Mouse (Mus musculus): Measurements from ENCODE around the gene Homez. TPM values are rescaled to one million over a fixed set of nuclear protein-coding genes. Genes with fewer than 3 reads are reported as not detected.
A peak's percentile ranks its signal among the peaks of the same experiment; 100 is the strongest.

The Homez gene
- polyA plus RNA-seq, 1 experiment from 2014 or later = 8.2 TPM

DNA sequence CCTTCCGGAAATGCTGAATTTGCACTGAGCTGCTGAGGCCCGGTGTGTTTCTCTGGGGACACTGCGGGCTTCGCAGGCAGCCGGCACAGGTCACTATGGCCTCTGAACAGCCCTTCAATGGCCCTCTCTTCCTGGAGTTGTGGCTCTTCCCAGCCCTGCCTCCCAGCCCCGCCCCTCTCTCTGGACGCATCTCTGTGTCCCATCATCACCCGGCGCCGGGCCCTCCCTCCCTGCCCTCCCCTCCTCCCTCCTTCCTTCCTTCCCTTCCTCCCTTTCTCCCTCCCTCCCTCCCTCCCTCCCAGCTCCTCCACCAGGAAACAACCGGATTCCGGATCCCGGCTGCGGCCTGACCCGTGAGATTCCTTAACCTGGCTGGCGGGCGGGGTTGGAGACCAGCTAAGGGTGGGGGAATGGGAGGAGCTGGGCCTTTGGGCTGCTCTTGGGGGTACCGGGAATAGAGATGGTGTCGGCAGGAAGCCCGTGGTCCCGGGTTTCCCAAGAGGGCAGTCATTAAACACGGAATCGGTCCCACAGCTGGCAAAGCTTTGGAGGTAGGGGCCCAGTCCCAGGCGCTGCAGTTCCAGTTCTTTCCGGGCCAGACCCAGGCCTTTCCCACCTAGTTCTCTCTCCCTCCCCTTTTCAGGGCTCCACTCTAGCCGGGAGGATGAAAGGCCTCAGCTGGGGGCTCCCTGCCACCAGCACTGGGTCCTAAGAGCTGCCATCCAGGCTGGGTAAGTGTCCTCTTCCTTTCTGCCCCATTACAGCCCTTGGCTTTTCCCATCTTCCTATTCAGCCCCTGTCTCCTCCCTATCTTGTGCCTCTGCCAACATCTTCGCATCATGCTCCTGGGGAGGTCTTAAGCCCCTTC lies 12.6 kb upstream of the Homez start, which contains the start of the genes Bcl2l2 and Gm20521:
TSS of gene Bcl2l2 (plus strand) at position 224 of the 868 bp plus-strand sequence.
TSS of gene Gm20521 (plus strand) at position 288 of the 868 bp plus-strand sequence.
- ATAC-seq (ENCODE audit: insufficient number of reproducible peaks, insufficient read depth, low FRiP score, low read depth) = peak; percentile 87
- 1% methylated on average over 27 of the region's 27 CpGs for WGBS
- Histone ChIP-seq H3K9me3 (ENCODE audit: control insufficient read depth, low read length) (no peaks in the 10 kb centered on the region), H3K4me3 (ENCODE audit: control insufficient read depth in 1 of 2, insufficient read depth in 1 of 2, low read depth in 1 of 2, low read length in 2 of 2) (peak within 1 kb of the TSS; percentile 63 to 73), H3K9ac (ENCODE audit: low read length) (peak within 1 kb of the TSS; percentile 80), H3K27me3 (ENCODE audit: control insufficient read depth, insufficient read depth, low read length) (no peaks in the 10 kb centered on the region), H3K36me3 (ENCODE audit: control insufficient read depth, insufficient read depth, low read length) (peaks cover 27% of the 10 kb centered on the region), H3K4me2 (ENCODE audit: low read length) (peak within 1 kb of the TSS; percentile 76), H3K27ac (replicated peaks in 1 of 2; ENCODE audit: control insufficient read depth in 1 of 2, insufficient read depth in 1 of 2, low read depth in 2 of 2, low read length in 2 of 2) (peak within 1 kb of the TSS; percentile 93 to 99), H3K4me1 (ENCODE audit: control insufficient read depth in 2 of 2, insufficient read depth in 2 of 2, low read length in 2 of 2) (peaks cover 6 to 19% of the 10 kb centered on the region in 2 experiments)

DNA sequence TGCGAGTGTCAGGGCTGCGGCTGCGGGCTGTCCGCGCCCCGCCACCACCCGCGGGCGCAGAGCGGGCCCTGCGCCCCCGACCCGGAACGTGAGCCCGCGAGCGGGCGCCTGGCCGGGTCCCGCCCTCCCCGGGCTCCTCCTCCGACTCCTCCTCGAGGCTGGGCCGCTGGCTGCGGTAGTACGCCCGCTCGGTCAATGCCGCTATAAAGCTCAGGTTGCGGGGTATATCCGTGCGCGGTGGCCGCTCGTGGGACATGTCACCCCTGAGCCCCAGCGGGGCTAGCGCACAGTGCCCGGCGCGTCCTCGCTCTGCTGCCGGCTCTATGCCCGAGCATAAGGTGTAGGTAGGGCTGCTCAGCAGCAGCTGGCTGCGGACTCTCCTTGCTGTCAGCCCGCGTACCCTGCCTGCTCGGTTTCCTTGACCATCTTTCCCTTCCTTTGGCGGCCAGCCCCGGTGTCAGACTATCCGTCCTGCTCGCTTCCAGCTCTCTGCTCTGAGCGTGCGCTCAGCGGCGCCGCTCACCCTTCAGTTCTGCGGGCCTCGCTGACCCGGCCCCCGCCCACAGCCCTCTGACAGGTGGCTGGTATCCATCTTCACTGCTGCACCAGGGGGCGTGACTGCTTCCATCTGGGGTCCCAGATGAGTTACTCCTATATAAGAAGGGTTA lies 6.4 kb upstream of the Homez start, which contains the start of gene Ppp1r3e:
TSS of gene Ppp1r3e (minus strand) at position 503 of the 668 bp plus-strand sequence.
- H3K27ac ChIP-seq (replicated peaks in 1 of 2; ENCODE audit: control insufficient read depth in 1 of 2, insufficient read depth in 1 of 2, low read depth in 2 of 2, low read length in 2 of 2) = peak within 1 kb of the TSS; percentile 78 to 79
- WGBS = 1% methylated on average over 59 of the region's 61 CpGs
- H3K9ac ChIP-seq (ENCODE audit: low read length) = peak within 1 kb of the TSS; percentile 82
- ATAC-seq (ENCODE audit: insufficient number of reproducible peaks, insufficient read depth, low FRiP score, low read depth) = peak; percentile 79
- no peaks in the 10 kb centered on the region for H3K9me3 ChIP-seq (ENCODE audit: control insufficient read depth, low read length)
- peak within 1 kb of the TSS; percentile 72 to 74 for H3K4me3 ChIP-seq (ENCODE audit: control insufficient read depth in 1 of 2, insufficient read depth in 1 of 2, low read depth in 1 of 2, low read length in 2 of 2)
- peaks cover 5 to 10% of the 10 kb centered on the region in 2 experiments for H3K4me1 ChIP-seq (ENCODE audit: control insufficient read depth in 2 of 2, insufficient read depth in 2 of 2, low read length in 2 of 2)
- H3K27me3 ChIP-seq (ENCODE audit: control insufficient read depth, insufficient read depth, low read length) = no peaks in the 10 kb centered on the region
- H3K4me2 ChIP-seq (ENCODE audit: low read length) = peak within 1 kb of the TSS; percentile 99
- no peaks in the 10 kb centered on the region for H3K36me3 ChIP-seq (ENCODE audit: control insufficient read depth, insufficient read depth, low read length)

DNA sequence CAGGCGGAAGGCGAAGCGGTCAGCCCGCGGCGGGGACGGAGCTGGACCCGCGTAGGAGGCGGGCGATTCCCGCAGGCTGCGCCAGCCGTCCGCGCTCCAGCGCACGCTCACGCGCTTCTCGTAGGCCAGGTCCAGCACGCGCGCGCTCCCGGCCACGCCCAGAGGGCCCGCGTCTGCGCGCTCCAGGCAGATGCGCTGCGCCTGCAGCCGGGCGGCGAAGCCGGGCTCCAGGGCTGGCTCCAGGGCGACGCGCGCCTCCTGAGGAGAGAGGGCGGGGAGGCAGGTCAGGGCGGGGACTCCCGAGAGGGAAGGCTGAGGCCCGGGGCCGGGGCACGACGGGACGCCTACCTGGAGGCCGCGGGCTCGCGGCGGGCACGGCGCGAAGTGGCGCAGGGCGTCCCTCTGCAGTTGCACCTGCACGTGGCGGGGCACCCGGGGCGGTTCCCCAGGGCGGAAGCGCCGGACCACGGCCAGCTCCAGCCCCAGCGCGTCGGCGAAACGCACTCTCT lies 5.8 kb upstream of the Homez start:
- no peaks in the 10 kb centered on the region for H3K9me3 ChIP-seq (ENCODE audit: control insufficient read depth, low read length)
- H3K9ac ChIP-seq (ENCODE audit: low read length) = peak overlapping the region; percentile 82
- H3K4me3 ChIP-seq (ENCODE audit: control insufficient read depth in 1 of 2, insufficient read depth in 1 of 2, low read depth in 1 of 2, low read length in 2 of 2) = peak overlapping the region; percentile 72 to 74
- no peaks in the 10 kb centered on the region for H3K36me3 ChIP-seq (ENCODE audit: control insufficient read depth, insufficient read depth, low read length)
- H3K27ac ChIP-seq (replicated peaks in 1 of 2; ENCODE audit: control insufficient read depth in 1 of 2, insufficient read depth in 1 of 2, low read depth in 2 of 2, low read length in 2 of 2) = peak overlapping the region; percentile 78 to 79
- H3K4me1 ChIP-seq (ENCODE audit: control insufficient read depth in 2 of 2, insufficient read depth in 2 of 2, low read length in 2 of 2) = peaks cover 5 to 10% of the 10 kb centered on the region in 2 experiments
- peak overlapping the region; percentile 99 for H3K4me2 ChIP-seq (ENCODE audit: low read length)
- under 1% methylated on average over 66 of the region's 72 CpGs for WGBS
- ATAC-seq (ENCODE audit: insufficient number of reproducible peaks, insufficient read depth, low FRiP score, low read depth) = peak; percentile 86
- no peaks in the 10 kb centered on the region for H3K27me3 ChIP-seq (ENCODE audit: control insufficient read depth, insufficient read depth, low read length)

DNA sequence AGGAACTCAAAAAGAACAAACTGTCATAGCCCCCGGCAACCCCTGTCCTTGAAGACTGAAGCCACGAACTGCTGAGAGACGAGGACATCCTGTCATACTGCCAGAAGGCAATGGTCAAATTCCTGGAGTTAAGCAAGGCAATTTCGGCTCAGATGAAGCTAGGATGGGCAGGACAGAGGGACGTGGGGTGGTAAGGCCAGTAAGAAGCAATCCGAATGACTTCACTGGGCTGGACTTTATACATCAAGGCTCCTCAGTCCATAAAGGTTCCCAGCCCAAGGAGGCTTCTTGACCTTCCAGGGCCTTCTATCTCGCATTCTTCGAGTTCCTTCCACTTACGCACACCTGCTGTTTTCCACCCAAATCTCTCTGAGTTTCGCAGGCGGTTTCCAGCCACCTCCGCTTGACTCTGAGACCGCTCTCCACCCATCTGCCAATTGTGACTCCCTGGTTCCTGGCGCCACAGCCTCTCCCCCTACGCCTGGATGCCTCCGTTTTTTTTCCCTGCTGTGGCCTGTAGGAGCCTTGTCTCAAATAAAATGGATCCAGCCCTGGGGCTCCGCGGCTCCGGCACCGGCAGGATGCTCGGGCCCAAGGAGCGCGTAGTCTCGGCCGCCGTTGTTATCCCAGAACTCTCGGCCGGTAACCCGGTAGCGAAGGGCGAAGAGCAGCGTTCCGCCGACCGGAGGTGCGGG lies 5.2 kb upstream of the Homez start:
- Histone ChIP-seq H3K9ac (ENCODE audit: low read length) (peak overlapping the region; percentile 82), H3K4me2 (ENCODE audit: low read length) (peak overlapping the region; percentile 99), H3K9me3 (ENCODE audit: control insufficient read depth, low read length) (no peaks in the 10 kb centered on the region), H3K4me3 (ENCODE audit: control insufficient read depth in 1 of 2, insufficient read depth in 1 of 2, low read depth in 1 of 2, low read length in 2 of 2) (peak overlapping the region; percentile 72 to 74), H3K27me3 (ENCODE audit: control insufficient read depth, insufficient read depth, low read length) (no peaks in the 10 kb centered on the region), H3K27ac (replicated peaks in 1 of 2; ENCODE audit: control insufficient read depth in 1 of 2, insufficient read depth in 1 of 2, low read depth in 2 of 2, low read length in 2 of 2) (peak overlapping the region; percentile 78 to 79), H3K4me1 (ENCODE audit: control insufficient read depth in 2 of 2, insufficient read depth in 2 of 2, low read length in 2 of 2) (peaks cover 5 to 10% of the 10 kb centered on the region in 2 experiments), H3K36me3 (ENCODE audit: control insufficient read depth, insufficient read depth, low read length) (no peaks in the 10 kb centered on the region)
- 2% methylated on average over 36 of the region's 36 CpGs for whole genome bisulfite sequencing
- ATAC-seq (ENCODE audit: insufficient number of reproducible peaks, insufficient read depth, low FRiP score, low read depth) = 0 out of 2 replicates have a peak, but pooled peaks have one; percentile 2

DNA sequence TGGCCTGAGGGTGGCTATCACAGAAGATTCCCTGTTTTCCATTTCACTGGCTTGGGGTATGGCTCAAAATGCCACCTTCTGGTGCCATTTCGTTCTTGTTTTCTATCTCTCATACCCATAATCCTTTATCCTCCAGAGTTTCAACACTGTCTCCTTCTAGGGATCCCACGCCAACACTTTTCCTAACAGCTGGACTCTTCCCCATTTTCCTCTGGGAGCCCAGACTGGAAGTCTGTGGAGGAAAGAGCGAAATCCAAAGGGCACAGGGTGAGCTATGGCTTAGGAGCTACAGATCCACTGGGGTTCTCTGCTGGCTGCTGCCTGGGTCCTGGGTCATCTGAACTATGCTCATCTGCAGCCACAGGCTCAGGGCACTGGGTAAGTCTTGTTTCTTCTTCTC lies 3.4 kb upstream of the Homez start:
- Histone ChIP-seq H3K36me3 (ENCODE audit: control insufficient read depth, insufficient read depth, low read length) (no peaks in the 10 kb centered on the region), H3K4me2 (ENCODE audit: low read length) (no peak overlapping the region), H3K4me1 (ENCODE audit: control insufficient read depth in 2 of 2, insufficient read depth in 2 of 2, low read length in 2 of 2) (peaks cover 5 to 10% of the 10 kb centered on the region in 2 experiments), H3K9ac (ENCODE audit: low read length) (no peak overlapping the region), H3K4me3 (ENCODE audit: control insufficient read depth in 1 of 2, insufficient read depth in 1 of 2, low read depth in 1 of 2, low read length in 2 of 2) (no peak overlapping the region), H3K27ac (replicated peaks in 1 of 2; ENCODE audit: control insufficient read depth in 1 of 2, insufficient read depth in 1 of 2, low read depth in 2 of 2, low read length in 2 of 2) (no peak overlapping the region), H3K27me3 (ENCODE audit: control insufficient read depth, insufficient read depth, low read length) (no peaks in the 10 kb centered on the region), H3K9me3 (ENCODE audit: control insufficient read depth, low read length) (no peaks in the 10 kb centered on the region)
- 90% methylated on average over 3 of the region's 3 CpGs for WGBS
- ATAC-seq (ENCODE audit: insufficient number of reproducible peaks, insufficient read depth, low FRiP score, low read depth) = no peak

DNA sequence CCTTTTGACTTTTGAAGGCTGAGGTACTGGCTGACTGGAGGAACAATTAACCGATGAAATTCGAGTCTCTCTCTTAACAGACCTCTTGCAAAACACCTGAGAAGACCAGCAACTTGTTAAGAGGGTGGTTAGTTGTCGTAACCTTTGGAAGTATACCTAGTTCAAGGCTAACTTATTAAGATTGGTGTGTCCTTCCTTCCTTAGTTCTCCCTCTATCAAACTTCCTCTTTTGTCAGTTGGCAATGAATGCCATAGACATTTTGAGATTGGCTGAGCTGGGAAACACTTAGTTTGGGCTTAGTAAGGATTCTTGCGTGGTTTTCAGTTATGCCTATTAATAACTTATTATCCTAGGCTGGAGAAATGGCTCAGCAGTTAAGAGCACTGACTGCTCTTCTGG lies 2.7 kb downstream of the Homez start:
- no peak overlapping the region for H3K4me2 ChIP-seq (ENCODE audit: low read length)
- WGBS = 78% methylated on average over 4 of the region's 4 CpGs
- no peak overlapping the region for H3K9ac ChIP-seq (ENCODE audit: low read length)
- H3K36me3 ChIP-seq (ENCODE audit: control insufficient read depth, insufficient read depth, low read length) = no peaks in the 10 kb centered on the region
- ATAC-seq (ENCODE audit: insufficient number of reproducible peaks, insufficient read depth, low FRiP score, low read depth) = no peak
- no peaks in the 10 kb centered on the region for H3K9me3 ChIP-seq (ENCODE audit: control insufficient read depth, low read length)
- H3K27me3 ChIP-seq (ENCODE audit: control insufficient read depth, insufficient read depth, low read length) = no peaks in the 10 kb centered on the region
- no peak overlapping the region for H3K27ac ChIP-seq (replicated peaks in 1 of 2; ENCODE audit: control insufficient read depth in 1 of 2, insufficient read depth in 1 of 2, low read depth in 2 of 2, low read length in 2 of 2)
- no peak overlapping the region for H3K4me3 ChIP-seq (ENCODE audit: control insufficient read depth in 1 of 2, insufficient read depth in 1 of 2, low read depth in 1 of 2, low read length in 2 of 2)
- H3K4me1 ChIP-seq (ENCODE audit: control insufficient read depth in 2 of 2, insufficient read depth in 2 of 2, low read length in 2 of 2) = peaks cover 2 to 5% of the 10 kb centered on the region in 2 experiments; a peak in 2 of 4 replicates

DNA sequence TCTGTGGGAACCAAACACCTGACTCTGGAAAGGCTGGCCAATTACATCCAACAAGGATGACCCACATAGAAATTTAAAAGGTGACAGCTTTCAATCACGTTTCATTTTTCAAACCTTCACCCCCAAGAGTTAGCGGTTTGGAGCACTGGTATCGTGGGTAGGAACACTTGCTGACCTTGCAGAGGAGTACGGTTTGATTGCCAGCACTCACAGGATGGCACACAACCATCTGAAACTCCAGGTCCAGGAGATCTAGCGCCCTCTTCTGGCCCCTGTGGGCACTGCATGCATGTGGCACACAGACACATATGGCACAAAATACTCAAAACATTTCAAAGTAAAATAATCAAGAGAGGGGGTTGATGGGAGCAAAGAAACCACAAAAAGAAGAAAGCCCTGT lies 3.8 kb downstream of the Homez start:
- no peaks in the 10 kb centered on the region for H3K9me3 ChIP-seq (ENCODE audit: control insufficient read depth, low read length)
- H3K36me3 ChIP-seq (ENCODE audit: control insufficient read depth, insufficient read depth, low read length) = no peaks in the 10 kb centered on the region
- H3K4me3 ChIP-seq (ENCODE audit: control insufficient read depth in 1 of 2, insufficient read depth in 1 of 2, low read depth in 1 of 2, low read length in 2 of 2) = no peak overlapping the region
- H3K27me3 ChIP-seq (ENCODE audit: control insufficient read depth, insufficient read depth, low read length) = no peaks in the 10 kb centered on the region
- 54% methylated on average over 5 of the region's 5 CpGs for WGBS
- H3K27ac ChIP-seq (replicated peaks in 1 of 2; ENCODE audit: control insufficient read depth in 1 of 2, insufficient read depth in 1 of 2, low read depth in 2 of 2, low read length in 2 of 2) = no peak overlapping the region
- peaks cover 2 to 5% of the 10 kb centered on the region in 2 experiments; a peak in 2 of 4 replicates for H3K4me1 ChIP-seq (ENCODE audit: control insufficient read depth in 2 of 2, insufficient read depth in 2 of 2, low read length in 2 of 2)
- ATAC-seq (ENCODE audit: insufficient number of reproducible peaks, insufficient read depth, low FRiP score, low read depth) = no peak
- no peak overlapping the region for H3K4me2 ChIP-seq (ENCODE audit: low read length)
- H3K9ac ChIP-seq (ENCODE audit: low read length) = no peak overlapping the region

All from heart, embryonic 14.5 days (tissue).